Mouse (Mus musculus) neutrophil, adult 5-6 weeks (primary cell): ENCODE measurements around the gene Lsm14a. TPM values are rescaled to one million over a fixed set of nuclear protein-coding genes. Genes with fewer than 3 reads are reported as not detected.

Experiments used
- ATAC-seq: fragments of 151-379, 151-347 bp; 2 replicates; pipeline ENCODE4 v1.8.0; 2017; ENCODE audit warnings: mild to moderate bottlenecking, moderate TSS enrichment; ENCODE audit not compliant: insufficient number of reproducible peaks, poor library complexity, low FRiP score, severe bottlenecking; ENCODE audit errors: extremely low read depth
- total RNA-seq: library from RNA; stranded (forward); fragments of 200-1000 nt; gene quantifications from 2 replicates; pipeline ENCODE4 v1.2.3, GENCODE M21; 2017

The Lsm14a gene
- total RNA-seq: 117 and 118 TPM in 2 replicates

- ATAC-seq: no peak
Observed at GRCm38 (mm10) chr7:34393215-34393614, at the start of gene Lsm14a. TSS of gene Lsm14a (minus strand) at chr7:34393315.

GRCm38 (mm10) chr7:34438903-34439302, 45.8 kb upstream of the Lsm14a start:
- ATAC-seq: no peak

- no peak for ATAC-seq
Observed at GRCm38 (mm10) chr7:34433597-34433996, 40.5 kb upstream of the Lsm14a start.

- no peak for ATAC-seq
Observed at GRCm38 (mm10) chr7:34421201-34421600, 28.1 kb upstream of the Lsm14a start.

- peak; percentile 78; the same call in 1 of the 2 replicates for ATAC-seq
Observed at GRCm38 (mm10) chr7:34407492-34407891, 14.4 kb upstream of the Lsm14a start.

GRCm38 (mm10) chr7:34403876-34404275, 10.8 kb upstream of the Lsm14a start:
- ATAC-seq: no peak

- no peak for ATAC-seq
Observed at GRCm38 (mm10) chr7:34400070-34400469, 7.0 kb upstream of the Lsm14a start.

- no peak for ATAC-seq
Observed at GRCm38 (mm10) chr7:34398831-34399230, 5.7 kb upstream of the Lsm14a start.

- ATAC-seq: no peak
Observed at GRCm38 (mm10) chr7:34396791-34397190, 3.7 kb upstream of the Lsm14a start.

GRCm38 (mm10) chr7:34395761-34396160, 2.6 kb upstream of the Lsm14a start:
- no peak for ATAC-seq

GRCm38 (mm10) chr7:34394636-34395035, 1.5 kb upstream of the Lsm14a start:
- no peak for ATAC-seq

- no peak for ATAC-seq
Observed at GRCm38 (mm10) chr7:34394091-34394490, 976 bp upstream of the Lsm14a start.

- no peak for ATAC-seq
Observed at GRCm38 (mm10) chr7:34392335-34392734, 780 bp downstream of the Lsm14a start.

GRCm38 (mm10) chr7:34391711-34392110, 1.4 kb downstream of the Lsm14a start:
- no peak for ATAC-seq

- ATAC-seq: no peak
Observed at GRCm38 (mm10) chr7:34390834-34391155, 2.3 kb downstream of the Lsm14a start.

- ATAC-seq: no peak
Observed at GRCm38 (mm10) chr7:34390111-34390833, 2.8 kb downstream of the Lsm14a start.

GRCm38 (mm10) chr7:34389277-34390085, 3.6 kb downstream of the Lsm14a start:
- ATAC-seq: peak; percentile 63

- peak; percentile 70 for ATAC-seq
Observed at GRCm38 (mm10) chr7:34388445-34389276, 4.5 kb downstream of the Lsm14a start.

GRCm38 (mm10) chr7:34387784-34388444, 5.2 kb downstream of the Lsm14a start:
- ATAC-seq: no peak
